Mouse (Mus musculus): ENCODE data around the gene Pld5.

Gene Pld5

GRCm38 (mm10) chr1:176274667-176275610 lies at the start of gene Pld5:
Gene Pld5, minus strand, starts transcription at chr1:176275312.
- DNase-seq (ENCODE audit: low read depth): no peak

- no peak for DNase-seq (ENCODE audit: low read depth)
Observed at GRCm38 (mm10) chr1:176315063-176315462, 40.0 kb upstream of the Pld5 start.

- DNase-seq (ENCODE audit: low read depth): no peak
Observed at GRCm38 (mm10) chr1:176310174-176310573, 35.1 kb upstream of the Pld5 start.

- no peak for DNase-seq (ENCODE audit: low read depth)
Observed at GRCm38 (mm10) chr1:176289396-176289795, 14.3 kb upstream of the Pld5 start.

- DNase-seq (ENCODE audit: low read depth): no peak
Observed at GRCm38 (mm10) chr1:176275611-176275980, 484 bp upstream of the Pld5 start.

GRCm38 (mm10) chr1:176248717-176249030 lies 26.4 kb downstream of the Pld5 start:
- DNase-seq (ENCODE audit: low read depth): no peak

GRCm38 (mm10) chr1:176247885-176248716 lies 27.0 kb downstream of the Pld5 start:
- no peak for DNase-seq (ENCODE audit: low read depth)

- DNase-seq (ENCODE audit: low read depth): no peak
Observed at GRCm38 (mm10) chr1:176239199-176239598, 35.9 kb downstream of the Pld5 start.

GRCm38 (mm10) chr1:176223794-176224193 lies 51.3 kb downstream of the Pld5 start:
- DNase-seq (ENCODE audit: low read depth): no peak

- DNase-seq (ENCODE audit: low read depth): no peak
Observed at GRCm38 (mm10) chr1:176223196-176223595, 51.9 kb downstream of the Pld5 start.

- DNase-seq (ENCODE audit: low read depth): no peak
Observed at GRCm38 (mm10) chr1:176218217-176218616, 56.9 kb downstream of the Pld5 start.

GRCm38 (mm10) chr1:176213645-176214221 lies 61.4 kb downstream of the Pld5 start:
- no peak for DNase-seq (ENCODE audit: low read depth)

GRCm38 (mm10) chr1:176212922-176213644 lies 62.0 kb downstream of the Pld5 start:
- DNase-seq (ENCODE audit: low read depth): no peak

GRCm38 (mm10) chr1:176210803-176211202 lies 64.3 kb downstream of the Pld5 start:
- no peak for DNase-seq (ENCODE audit: low read depth)

- DNase-seq (ENCODE audit: low read depth): no peak
Observed at GRCm38 (mm10) chr1:176208014-176208413, 67.1 kb downstream of the Pld5 start.

GRCm38 (mm10) chr1:176202360-176202759 lies 72.8 kb downstream of the Pld5 start:
- no peak for DNase-seq (ENCODE audit: low read depth)

GRCm38 (mm10) chr1:176197036-176197766 lies 77.9 kb downstream of the Pld5 start:
- DNase-seq (ENCODE audit: low read depth): no peak

GRCm38 (mm10) chr1:176196341-176196740 lies 78.8 kb downstream of the Pld5 start:
- DNase-seq (ENCODE audit: low read depth): no peak

GRCm38 (mm10) chr1:176194727-176195126 lies 80.4 kb downstream of the Pld5 start:
- no peak for DNase-seq (ENCODE audit: low read depth)

GRCm38 (mm10) chr1:176183991-176184390 lies 91.1 kb downstream of the Pld5 start:
- no peak for DNase-seq (ENCODE audit: low read depth)

- no peak for DNase-seq (ENCODE audit: low read depth)
Observed at GRCm38 (mm10) chr1:176174971-176175370, 100.1 kb downstream of the Pld5 start.
